Mouse (Mus musculus) embryonic facial prominence, embryonic 13.5 days (tissue): Measurements from ENCODE around the gene Megf6. TPM values are rescaled to one million over a fixed set of nuclear protein-coding genes. Genes with fewer than 3 reads are reported as not detected.

Experiments
- ATAC-seq: fragments of 200-750 bp; cut with Nextera tagmentation; 2 replicates; pipeline ENCODE4 v1.8.0; 2017; ENCODE audit warnings: low read depth; ENCODE audit not compliant: insufficient number of reproducible peaks, insufficient read depth, low FRiP score, low TSS enrichment
- H3K27ac ChIP-seq: fragments of 300-500 bp; sonication (generic); 2 replicates; pipeline ENCODE4 v1.5.1; 2015; ENCODE audit warnings: moderate library complexity, mild to moderate bottlenecking, inconsistent platforms
- H3K27me3 ChIP-seq: fragments of 300-500 bp; sonication (generic); 2 replicates; pipeline ENCODE4 v1.6.1; 2015; ENCODE audit warnings: mild to moderate bottlenecking, inconsistent platforms
- H3K36me3 ChIP-seq: fragments of 300-500 bp; sonication (generic); 2 replicates; pipeline ENCODE4 v1.6.1; 2015; ENCODE audit warnings: mild to moderate bottlenecking, inconsistent platforms
- H3K4me1 ChIP-seq: fragments of 300-500 bp; sonication (generic); 2 replicates; pipeline ENCODE4 v1.6.1; 2015; ENCODE audit warnings: inconsistent platforms
- H3K4me2 ChIP-seq: fragments of 300-500 bp; sonication (generic); 2 replicates; pipeline ENCODE4 v1.6.1; 2015; ENCODE audit warnings: moderate library complexity, mild to moderate bottlenecking, inconsistent platforms
- H3K4me3 ChIP-seq: fragments of 300-500 bp; sonication (generic); 2 replicates; pipeline ENCODE4 v1.5.1; 2015; ENCODE audit warnings: mild to moderate bottlenecking, inconsistent platforms
- H3K9ac ChIP-seq: fragments of 300-500 bp; sonication (generic); 2 replicates; pipeline ENCODE4 v1.6.1; 2015; ENCODE audit warnings: mild to moderate bottlenecking, inconsistent platforms
- H3K9me3 ChIP-seq: fragments of 300-500 bp; sonication (generic); 2 replicates; pipeline ENCODE4 v1.6.1; 2016; ENCODE audit warnings: inconsistent platforms
- WGBS: fragments of 180-500 bp; shearing (Covaris S2); methylation state at CpG from one replicate; pipeline ENCODE4 v1.1.7; 2015; ENCODE audit warnings: mixed read lengths; 5-methylcytosine and 5-hydroxymethylcytosine counted together
- polyA plus RNA-seq: library from polyadenylated mRNA; unstranded; fragments of >200 nt; fragmentation: Nextera tagmentation; extraction: Ambion mirVana; gene quantifications from 2 replicates; pipeline ENCODE4 v1.2.1, GENCODE M21; 2015

The Megf6 gene
- polyA plus RNA-seq, 1 experiment from 2014 or later, result 99.7 TPM

DNA sequence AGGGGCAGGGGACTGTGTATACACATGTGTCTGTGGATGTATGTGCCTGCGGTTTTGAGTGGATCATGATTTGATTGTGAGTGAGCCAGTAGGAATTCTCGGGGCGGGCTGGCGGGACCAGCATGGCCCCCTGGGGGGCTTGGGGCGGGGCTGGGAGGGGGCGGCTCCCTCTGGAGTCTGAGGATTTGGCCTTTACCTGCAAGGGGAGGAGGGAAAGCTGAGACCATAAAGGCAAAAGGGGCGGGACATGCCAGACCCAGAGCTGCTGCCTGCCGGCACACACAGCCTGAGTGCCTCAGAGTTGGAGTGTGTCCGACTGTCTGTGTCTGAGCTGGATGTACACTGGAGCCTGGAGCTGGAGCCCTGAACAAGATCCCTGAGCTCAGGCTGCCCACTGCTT is 66.8 kb downstream of the Megf6 start:
- H3K27me3 ChIP-seq, result no peaks in the 10 kb centered on the region
- H3K4me3 ChIP-seq, result peak overlapping the region; percentile 47
- peaks cover 4% of the 10 kb centered on the region for H3K36me3 ChIP-seq
- peak; percentile 73 for ATAC-seq
- peak overlapping the region; percentile 75 for H3K9ac ChIP-seq
- H3K4me2 ChIP-seq, result peak overlapping the region; percentile 76
- H3K27ac ChIP-seq, result peak overlapping the region; percentile 95
- H3K4me1 ChIP-seq, result peaks cover 89% of the 10 kb centered on the region
- 0 out of 2 replicates have a peak, but pooled peaks cover 3% of the 10 kb centered on the region for H3K9me3 ChIP-seq
- WGBS, result under 1% methylated on average over 9 of the region's 9 CpGs

GRCm38 (mm10) chr4:154239199-154239598 is 68.7 kb downstream of the Megf6 start:
- no peak for ATAC-seq
- Histone ChIP-seq H3K9me3 (0 out of 2 replicates have a peak, but pooled peaks cover 3% of the 10 kb centered on the region), H3K27ac (peak overlapping the region; percentile 55), H3K9ac (peak overlapping the region; percentile 54), H3K4me1 (peaks cover 81% of the 10 kb centered on the region), H3K4me2 (peak overlapping the region; percentile 76), H3K36me3 (peaks cover 20% of the 10 kb centered on the region), H3K27me3 (no peaks in the 10 kb centered on the region), H3K4me3 (peak overlapping the region; percentile 47)
- WGBS, result 83% methylated on average over 8 of the region's 8 CpGs

- no peak for ATAC-seq
- Histone ChIP-seq H3K9me3 (0 out of 2 replicates have a peak, but pooled peaks cover 3% of the 10 kb centered on the region), H3K27ac (no peak overlapping the region), H3K36me3 (peaks cover 26% of the 10 kb centered on the region), H3K9ac (0 out of 2 replicates have a peak overlapping the region, but pooled peaks have one; percentile 16), H3K4me2 (0 out of 2 replicates have a peak overlapping the region, but pooled peaks have one; percentile 76), H3K4me3 (no peak overlapping the region), H3K4me1 (peaks cover 80% of the 10 kb centered on the region), H3K27me3 (no peaks in the 10 kb centered on the region)
- WGBS, result 65% methylated on average over 11 of the region's 11 CpGs
Observed at GRCm38 (mm10) chr4:154240608-154241007, 70.1 kb downstream of the Megf6 start.

GRCm38 (mm10) chr4:154245342-154245741 is 74.8 kb downstream of the Megf6 start:
- Histone ChIP-seq H3K9ac (0 out of 2 replicates have a peak overlapping the region, but pooled peaks have one; percentile 40), H3K4me1 (peaks cover 73% of the 10 kb centered on the region), H3K27ac (peak overlapping the region; percentile 89), H3K27me3 (no peaks in the 10 kb centered on the region), H3K4me3 (no peak overlapping the region), H3K9me3 (no peaks in the 10 kb centered on the region), H3K36me3 (peaks cover 27% of the 10 kb centered on the region), H3K4me2 (peak overlapping the region; percentile 42)
- no peak for ATAC-seq
- WGBS, result 47% methylated on average over 7 of the region's 7 CpGs

DNA sequence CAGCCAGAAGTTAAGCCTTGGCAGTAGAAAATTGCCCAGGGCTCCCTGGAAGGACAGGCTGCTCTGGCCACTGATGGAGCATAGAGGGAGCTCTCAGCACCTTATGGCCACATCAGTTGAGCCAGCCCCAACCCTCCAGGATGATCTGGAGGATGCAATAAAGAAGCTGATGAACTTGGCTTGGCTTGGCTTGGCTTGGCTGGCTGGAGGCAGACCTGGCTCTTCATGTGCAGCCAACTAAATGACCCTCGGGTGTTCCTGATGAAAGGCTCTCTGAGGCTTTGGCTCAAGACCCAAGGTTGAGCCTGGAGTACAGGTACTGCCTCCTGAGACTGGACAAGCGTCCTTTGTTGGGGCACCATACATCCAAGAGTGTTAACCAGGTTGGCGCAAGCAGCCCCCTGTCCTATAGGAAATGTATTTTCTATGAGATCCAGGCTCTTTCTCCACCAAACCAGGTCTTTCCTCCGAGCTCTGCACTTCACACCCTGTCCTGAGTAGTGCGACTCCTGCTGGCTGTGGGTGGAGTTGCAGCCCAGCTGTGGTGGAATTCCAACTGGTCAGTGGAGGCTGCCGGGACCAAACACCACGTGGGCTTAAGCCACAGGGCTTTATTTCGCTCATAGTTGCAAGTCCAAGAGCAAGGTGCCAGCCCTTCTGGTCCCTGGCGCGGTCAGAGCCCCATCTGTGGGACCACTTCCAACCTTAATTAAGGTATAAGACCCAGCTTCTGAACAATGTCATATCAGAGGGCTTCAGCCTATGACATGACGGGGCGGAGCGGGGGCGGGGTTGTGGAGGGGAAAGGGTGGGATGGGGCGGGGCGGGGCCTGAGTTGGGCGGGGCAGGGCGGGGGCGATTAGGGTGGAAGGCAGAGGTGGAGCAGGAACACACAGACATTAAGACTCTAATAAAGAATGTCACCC is 75.8 kb downstream of the Megf6 start:
- peaks cover 34% of the 10 kb centered on the region for H3K36me3 ChIP-seq
- 11% methylated on average over 19 of the region's 19 CpGs for WGBS
- no peaks in the 10 kb centered on the region for H3K9me3 ChIP-seq
- H3K4me3 ChIP-seq, result no peak overlapping the region
- peak overlapping the region; percentile 38 for H3K4me2 ChIP-seq
- no peak overlapping the region for H3K9ac ChIP-seq
- H3K4me1 ChIP-seq, result peaks cover 64% of the 10 kb centered on the region
- H3K27me3 ChIP-seq, result no peaks in the 10 kb centered on the region
- no peak for ATAC-seq
- H3K27ac ChIP-seq, result peak overlapping the region; percentile 89

GRCm38 (mm10) chr4:154247207-154248091 is 76.9 kb downstream of the Megf6 start:
- H3K27me3 ChIP-seq, result no peaks in the 10 kb centered on the region
- H3K4me3 ChIP-seq, result no peak overlapping the region
- H3K9me3 ChIP-seq, result no peaks in the 10 kb centered on the region
- H3K36me3 ChIP-seq, result peaks cover 39% of the 10 kb centered on the region
- H3K9ac ChIP-seq, result peak overlapping the region; percentile 56; the same call in 1 of the 2 replicates
- peak overlapping the region; percentile 38 for H3K4me2 ChIP-seq
- ATAC-seq, result 0 out of 2 replicates have a peak, but pooled peaks have one; percentile 45
- 16% methylated on average over 22 of the region's 22 CpGs for WGBS
- H3K4me1 ChIP-seq, result peaks cover 62% of the 10 kb centered on the region
- peak overlapping the region; percentile 83 for H3K27ac ChIP-seq

DNA sequence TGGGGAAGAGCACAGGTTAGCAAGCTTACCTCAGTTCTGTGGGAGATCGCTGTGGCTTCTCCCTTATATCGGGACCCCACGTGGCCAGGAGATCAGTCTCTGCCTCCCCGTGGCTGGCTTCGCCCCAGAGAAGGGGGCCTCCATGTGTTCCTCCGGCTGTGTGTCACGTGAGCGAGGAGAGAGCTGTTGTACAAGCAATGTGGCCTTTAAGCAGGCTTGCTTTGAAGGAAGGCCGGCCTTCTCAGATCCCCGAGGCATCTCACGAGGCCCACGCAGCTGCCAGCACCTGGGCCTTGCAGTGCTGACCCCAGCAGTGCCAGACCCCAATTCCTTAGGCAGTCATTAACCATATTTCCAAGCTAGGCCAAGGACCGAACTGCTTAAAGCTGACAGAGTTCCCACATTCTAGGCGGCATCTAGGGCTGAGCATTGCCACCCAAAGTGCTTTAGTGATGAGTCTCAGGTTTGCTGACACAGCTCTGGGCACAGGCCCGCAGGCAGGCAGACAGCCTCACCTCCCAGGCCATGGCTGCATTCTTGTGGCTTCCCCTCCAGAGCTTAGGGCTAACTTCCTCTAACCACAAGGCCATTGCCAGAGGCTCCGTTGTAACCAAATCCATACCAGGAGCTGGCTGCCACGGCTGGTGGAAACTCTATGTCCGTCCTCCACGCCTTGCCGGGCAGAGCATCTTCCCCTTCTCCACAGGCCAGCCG is 77.7 kb downstream of the Megf6 start:
- Histone ChIP-seq H3K9me3 (no peaks in the 10 kb centered on the region), H3K9ac (peak overlapping the region; percentile 56), H3K4me3 (no peak overlapping the region), H3K4me2 (peak overlapping the region; percentile 33), H3K27ac (peak overlapping the region; percentile 83), H3K4me1 (peaks cover 54% of the 10 kb centered on the region), H3K27me3 (no peaks in the 10 kb centered on the region), H3K36me3 (peaks cover 39% of the 10 kb centered on the region)
- 34% methylated on average over 21 of the region's 21 CpGs for WGBS
- ATAC-seq, result 0 out of 2 replicates have a peak, but pooled peaks have one; percentile 0

DNA sequence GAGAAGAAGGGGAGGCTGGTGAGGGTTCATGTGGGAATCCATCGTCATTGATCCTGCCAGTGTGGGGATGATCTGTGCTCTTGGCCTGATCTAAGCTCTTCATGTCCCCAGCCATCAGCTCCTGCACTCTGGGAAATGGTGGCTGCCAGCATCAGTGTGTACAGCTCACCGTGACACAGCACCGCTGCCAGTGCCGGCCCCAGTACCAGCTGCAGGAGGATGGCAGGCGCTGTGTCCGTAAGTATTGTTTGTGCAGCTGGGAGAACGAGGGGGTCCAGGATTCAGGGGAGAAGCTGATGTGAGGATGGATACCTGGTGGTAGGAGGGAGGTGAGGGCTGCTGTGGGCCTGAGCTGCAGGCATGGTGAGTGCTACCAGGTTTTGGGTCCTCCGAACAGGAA is 78.8 kb downstream of the Megf6 start:
- peaks cover 53% of the 10 kb centered on the region for H3K4me1 ChIP-seq
- no peak for ATAC-seq
- no peaks in the 10 kb centered on the region for H3K9me3 ChIP-seq
- peak overlapping the region; percentile 83 for H3K27ac ChIP-seq
- H3K4me2 ChIP-seq, result no peak overlapping the region
- H3K9ac ChIP-seq, result 0 out of 2 replicates have a peak overlapping the region, but pooled peaks have one; percentile 27
- H3K27me3 ChIP-seq, result no peaks in the 10 kb centered on the region
- H3K4me3 ChIP-seq, result no peak overlapping the region
- 64% methylated on average over 8 of the region's 8 CpGs for WGBS
- peaks cover 42% of the 10 kb centered on the region for H3K36me3 ChIP-seq

DNA sequence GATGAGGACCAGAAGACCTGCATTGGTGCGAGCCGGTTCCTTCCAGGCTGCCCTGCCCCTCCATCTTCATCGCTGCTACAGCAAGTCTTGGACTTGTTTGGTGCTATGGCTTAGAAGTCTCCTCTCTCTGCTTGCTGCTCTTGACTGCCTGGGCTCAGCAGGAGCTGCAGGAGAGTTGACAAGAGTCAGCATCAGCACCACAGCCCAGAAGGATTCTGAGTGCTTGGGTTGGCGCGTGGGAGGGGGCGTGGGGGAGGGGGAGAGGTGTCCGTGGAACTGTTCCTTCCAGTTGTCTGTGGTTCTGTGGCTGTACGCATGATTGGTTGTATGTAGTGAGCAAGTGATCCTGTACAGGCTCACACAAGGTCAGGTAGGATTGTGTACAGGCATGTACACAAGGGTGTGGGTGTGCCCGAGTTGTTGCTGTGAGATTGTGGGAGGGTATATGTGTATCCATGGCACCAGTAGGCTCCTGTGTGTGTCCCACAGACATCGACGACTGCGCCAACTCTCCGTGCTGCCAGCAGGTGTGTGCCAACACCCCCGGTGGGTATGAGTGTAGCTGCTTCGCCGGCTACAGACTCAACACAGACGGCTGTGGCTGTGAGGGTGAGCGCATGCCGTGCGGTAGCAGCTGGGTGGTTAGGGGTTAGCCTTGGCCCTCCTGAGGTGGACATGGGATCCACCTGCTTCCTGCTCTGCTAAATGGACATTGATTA is 82.2 kb downstream of the Megf6 start:
- 91% methylated on average over 20 of the region's 20 CpGs for WGBS
- no peak overlapping the region for H3K9ac ChIP-seq
- no peaks in the 10 kb centered on the region for H3K27me3 ChIP-seq
- no peaks in the 10 kb centered on the region for H3K9me3 ChIP-seq
- peaks cover 19% of the 10 kb centered on the region for H3K4me1 ChIP-seq
- no peak for ATAC-seq
- H3K4me2 ChIP-seq, result no peak overlapping the region
- H3K36me3 ChIP-seq, result peaks cover 64% of the 10 kb centered on the region
- H3K4me3 ChIP-seq, result no peak overlapping the region
- H3K27ac ChIP-seq, result no peak overlapping the region

- ATAC-seq, result peak; percentile 52; the same call in 1 of the 2 replicates
- peaks cover 89% of the 10 kb centered on the region for H3K36me3 ChIP-seq
Observed at GRCm38 (mm10) chr4:154260755-154261154, 90.2 kb downstream of the Megf6 start.

More at GRCm38 (mm10) chr4:154260755-154261154, 90.2 kb downstream of the Megf6 start:
- Histone ChIP-seq H3K4me2 (no peak overlapping the region), H3K9ac (no peak overlapping the region), H3K4me1 (peaks cover 21% of the 10 kb centered on the region), H3K27me3 (no peaks in the 10 kb centered on the region), H3K27ac (peak overlapping the region; percentile 60), H3K4me3 (no peak overlapping the region), H3K9me3 (peaks cover 6% of the 10 kb centered on the region; the same call in 1 of the 2 replicates)
- WGBS, result 42% methylated on average over 5 of the region's 5 CpGs
